In the genomic region with DNA sequence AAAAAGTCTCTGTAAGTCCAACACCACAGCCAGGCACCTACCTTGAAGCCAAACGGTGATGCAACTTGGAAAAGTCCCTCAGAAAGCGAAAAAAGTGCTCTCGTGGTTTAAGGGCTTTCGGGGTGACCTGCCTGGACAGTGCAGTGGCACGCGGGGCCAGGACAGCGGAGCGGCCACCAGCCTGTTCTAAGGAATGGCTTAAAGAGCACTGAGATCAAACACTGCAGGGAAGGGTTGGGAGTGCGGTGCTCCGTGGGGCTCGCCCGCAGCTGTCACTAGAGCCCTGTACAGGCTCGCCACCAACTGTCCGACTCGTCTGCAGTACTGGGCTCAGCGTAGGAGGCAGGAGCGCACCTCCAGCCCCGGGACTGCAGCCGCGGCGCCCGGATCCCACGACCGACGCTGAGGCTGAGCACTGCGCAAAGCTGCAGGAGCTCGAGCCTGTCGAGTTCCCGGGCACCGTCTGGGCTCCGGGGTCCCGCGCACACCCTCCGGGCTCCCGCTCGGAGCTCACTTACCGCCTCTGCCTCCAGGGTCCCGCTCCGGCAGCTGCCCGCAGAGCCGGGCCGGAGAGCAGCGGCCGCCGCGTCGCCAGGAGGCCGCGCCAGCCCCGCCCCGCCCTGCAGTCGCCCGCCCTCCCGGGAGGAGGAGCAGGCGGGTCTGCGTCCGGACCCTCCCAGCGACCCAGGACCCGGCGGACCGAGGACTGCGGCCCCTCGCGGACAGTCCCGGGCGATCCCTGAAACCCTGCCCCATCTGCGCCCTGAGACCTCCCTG, we compare ENCODE assay signal across 8 mouse cellular contexts. TPM values are rescaled to one million over a fixed set of nuclear protein-coding genes. Genes with fewer than 3 reads are reported as not detected.
DNase-seq lines count a peak whose midpoint lies in the region; ATAC-seq and TF ChIP-seq lines count a peak whose summit lies in the region.

A gene (minus strand): TSS at position 612 of the 777 bp plus-strand sequence.

- H3K4me1 ChIP-seq in heart, embryonic 10.5 days: peaks cover 57% of the 10 kb centered on the region
- 0 out of 2 replicates have a peak, but pooled peaks cover 5% of the 10 kb centered on the region for H3K4me1 ChIP-seq in lung, embryonic 14.5 days (ENCODE audit: insufficient read depth)

- no peaks in the 10 kb centered on the region for H3K27me3 ChIP-seq in heart, embryonic 10.5 days (ENCODE audit: insufficient read depth, poor library complexity, severe bottlenecking)
- H3K27me3 ChIP-seq in lung, embryonic 14.5 days (ENCODE audit: insufficient read depth, low read length): no peaks in the 10 kb centered on the region

- peak; percentile 29 to 42 for DNase-seq in right cerebral cortex, postnatal 10 days (ENCODE audit: low spot score in 2 of 2)
- no peak for DNase-seq in right cerebral cortex, postnatal 36 days (ENCODE audit: low spot score in 2 of 2)
- DNase-seq in embryo, embryonic 11.5 days (ENCODE audit: low read depth, low spot score): peak; percentile 51
- peak; percentile 85 for DNase-seq in heart, embryonic 10.5 days (ENCODE audit: low spot score)
- peak; percentile 80 for DNase-seq in kidney, adult 9 months
- peak; percentile 86 for DNase-seq in lung, embryonic 14.5 days
- peak; percentile 52 for DNase-seq in ovary, postnatal 10 days (ENCODE audit: low spot score)
- DNase-seq in urinary bladder, postnatal 36 days (ENCODE audit: low spot score in 2 of 2): peak; percentile 62 to 69

- H3K4me2 ChIP-seq in lung, embryonic 14.5 days: peak within 1 kb of the TSS; percentile 75

- H3K27ac ChIP-seq in heart, embryonic 10.5 days: peak within 1 kb of the TSS; percentile 93
- H3K27ac ChIP-seq in lung, embryonic 14.5 days (ENCODE audit: low read depth): peak within 1 kb of the TSS; percentile 89

- peak; percentile 95 for ATAC-seq in lung, embryonic 14.5 days (ENCODE audit: insufficient read depth)

- H3K9me3 ChIP-seq in heart, embryonic 10.5 days: no peaks in the 10 kb centered on the region
- H3K9me3 ChIP-seq in lung, embryonic 14.5 days (ENCODE audit: low read depth, low read length): no peaks in the 10 kb centered on the region

- TF ChIP-seq CTCF in lung, embryonic 14.5 days (IDR thresholded peaks at IDR 0.05; ENCODE audit: low read depth): peak; percentile 48

- peak within 1 kb of the TSS; percentile 70 for H3K9ac ChIP-seq in lung, embryonic 14.5 days

- under 1% methylated on average over 67 of the region's 67 CpGs for WGBS in heart, embryonic 10.5 days
- WGBS in lung, embryonic 14.5 days: under 1% methylated on average over 67 of the region's 67 CpGs

- H3K36me3 ChIP-seq in heart, embryonic 10.5 days: peaks cover 12% of the 10 kb centered on the region
- no peaks in the 10 kb centered on the region for H3K36me3 ChIP-seq in lung, embryonic 14.5 days (ENCODE audit: insufficient read depth)

- H3K4me3 ChIP-seq in heart, embryonic 10.5 days: peak within 1 kb of the TSS; percentile 81
- peak within 1 kb of the TSS; percentile 70 for H3K4me3 ChIP-seq in lung, embryonic 14.5 days (ENCODE audit: low read depth, low read length)

RNA-seq across cellular contexts. Expression of the gene that starts here (rescaled TPM):
- polyA plus RNA-seq in heart, embryonic 10.5 days (2016; fragmentation: Nextera tagmentation; extraction: Ambion mirVana): 43.1 and 60.1 TPM in 2 replicates
- polyA plus RNA-seq in lung, embryonic 14.5 days (2014; fragmentation: Nextera tagmentation; extraction: Ambion mirVana): 16.2 and 19.3 TPM in 2 replicates

Comparison
In these comparisons a context has a peak if more than half of its experiments do, and no peak if none do; other contexts are left out.
1. DNase-seq: peak in right cerebral cortex, postnatal 10 days (2 of 2), embryo, embryonic 11.5 days (single experiment), heart, embryonic 10.5 days (single experiment), kidney, adult 9 months (single experiment), lung, embryonic 14.5 days (single experiment), ovary, postnatal 10 days (single experiment) and urinary bladder, postnatal 36 days (2 of 2); none in right cerebral cortex, postnatal 36 days (0 of 2).